Mouse (Mus musculus): ENCODE data around the gene Emilin3. TPM values are rescaled to one million over a fixed set of nuclear protein-coding genes. Genes with fewer than 3 reads are reported as not detected.
"Not testable (repeated sequence)": the region's sequence is repeated elsewhere in the genome, so short reads cannot be mapped to it uniquely, and the experiment has no call there.

Gene Emilin3
- polyA plus RNA-seq (2012; rRNA removed), result 6.4 and 7.6 TPM in 2 replicates

- Histone ChIP-seq H3K4me1 (ENCODE audit: control insufficient read depth, insufficient read depth, low read length) (peaks cover 56% of the 10 kb centered on the region), H3K27ac (ENCODE audit: insufficient read depth, low read length) (peak within 1 kb of the TSS; percentile 94), H3K27me3 (ENCODE audit: control insufficient read depth, insufficient read depth, low read length) (no peaks in the 10 kb centered on the region), H3K4me3 (replicated peaks; ENCODE audit: insufficient read depth, low read depth, low read length) (peak within 1 kb of the TSS; percentile 60)
- WGBS, result 11% methylated on average over 46 of the region's 46 CpGs
- no peak for DNase-seq
- TF ChIP-seq CTCF (IDR thresholded peaks at IDR 0.05; ENCODE audit: borderline replicate concordance, insufficient read depth, low read depth, low read length) (no peak), POLR2A (IDR thresholded peaks at IDR 0.05; ENCODE audit: borderline replicate concordance, insufficient read depth, low read length) (no peak)
These were observed at the start of gene Emilin3 for GRCm38 (mm10) chr2:160912231-160912671. Gene Emilin3, minus strand, starts transcription at chr2:160912328.

GRCm38 (mm10) chr2:160960956-160961646 lies 49.0 kb upstream of the Emilin3 start:
- Histone ChIP-seq H3K27me3 (ENCODE audit: control insufficient read depth, insufficient read depth, low read length) (no peaks in the 10 kb centered on the region), H3K4me1 (ENCODE audit: control insufficient read depth, insufficient read depth, low read length) (peaks cover 5% of the 10 kb centered on the region; the same call in 1 of the 2 replicates), H3K4me3 (replicated peaks; ENCODE audit: insufficient read depth, low read depth, low read length) (no peak overlapping the region), H3K27ac (ENCODE audit: insufficient read depth, low read length) (no peak overlapping the region)
- DNase-seq, result no peak
- 84% methylated on average over 6 of the region's 6 CpGs for WGBS
- TF ChIP-seq POLR2A (IDR thresholded peaks at IDR 0.05; ENCODE audit: borderline replicate concordance, insufficient read depth, low read length) (no peak), CTCF (IDR thresholded peaks at IDR 0.05; ENCODE audit: borderline replicate concordance, insufficient read depth, low read depth, low read length) (no peak)

- H3K4me1 ChIP-seq (ENCODE audit: control insufficient read depth, insufficient read depth, low read length), result peaks cover 5% of the 10 kb centered on the region; the same call in 1 of the 2 replicates
- 38% methylated on average over 5 of the region's 5 CpGs for WGBS
- no peak overlapping the region for H3K27ac ChIP-seq (ENCODE audit: insufficient read depth, low read length)
- no peaks in the 10 kb centered on the region for H3K27me3 ChIP-seq (ENCODE audit: control insufficient read depth, insufficient read depth, low read length)
- DNase-seq, result peak in 1 of 2 experiments; percentile 53
- no peak overlapping the region for H3K4me3 ChIP-seq (replicated peaks; ENCODE audit: insufficient read depth, low read depth, low read length)
- TF ChIP-seq POLR2A (IDR thresholded peaks at IDR 0.05; ENCODE audit: borderline replicate concordance, insufficient read depth, low read length) (no peak), CTCF (IDR thresholded peaks at IDR 0.05; ENCODE audit: borderline replicate concordance, insufficient read depth, low read depth, low read length) (no peak)
These were observed 47.8 kb upstream of the Emilin3 start for GRCm38 (mm10) chr2:160959901-160960300.

- WGBS, result 91% methylated on average over 5 of the region's 5 CpGs
- H3K27me3 ChIP-seq (ENCODE audit: control insufficient read depth, insufficient read depth, low read length), result no peaks in the 10 kb centered on the region
- H3K27ac ChIP-seq (ENCODE audit: insufficient read depth, low read length), result no peak overlapping the region
- H3K4me3 ChIP-seq (replicated peaks; ENCODE audit: insufficient read depth, low read depth, low read length), result no peak overlapping the region
- peak; percentile 13; the same call in 1 of the 2 replicates for TF ChIP-seq CTCF (IDR thresholded peaks at IDR 0.05; ENCODE audit: borderline replicate concordance, insufficient read depth, low read depth, low read length)
- no peak for TF ChIP-seq POLR2A (IDR thresholded peaks at IDR 0.05; ENCODE audit: borderline replicate concordance, insufficient read depth, low read length)
- H3K4me1 ChIP-seq (ENCODE audit: control insufficient read depth, insufficient read depth, low read length), result peaks cover 6% of the 10 kb centered on the region; the same call in 1 of the 2 replicates
- no peak for DNase-seq
These were observed 46.6 kb upstream of the Emilin3 start for GRCm38 (mm10) chr2:160958737-160959136.

- not testable (repeated sequence) for H3K4me3 ChIP-seq (replicated peaks; ENCODE audit: insufficient read depth, low read depth, low read length); DNase-seq; H3K4me1 ChIP-seq (ENCODE audit: control insufficient read depth, insufficient read depth, low read length); H3K27ac ChIP-seq (ENCODE audit: insufficient read depth, low read length); H3K27me3 ChIP-seq (ENCODE audit: control insufficient read depth, insufficient read depth, low read length)
These were observed 45.7 kb upstream of the Emilin3 start for GRCm38 (mm10) chr2:160957801-160958200.

GRCm38 (mm10) chr2:160957307-160957706 lies 45.2 kb upstream of the Emilin3 start:
- not testable (repeated sequence) for H3K4me1 ChIP-seq (ENCODE audit: control insufficient read depth, insufficient read depth, low read length); H3K27ac ChIP-seq (ENCODE audit: insufficient read depth, low read length); DNase-seq; H3K27me3 ChIP-seq (ENCODE audit: control insufficient read depth, insufficient read depth, low read length); H3K4me3 ChIP-seq (replicated peaks; ENCODE audit: insufficient read depth, low read depth, low read length)

- no peak for TF ChIP-seq POLR2A (IDR thresholded peaks at IDR 0.05; ENCODE audit: borderline replicate concordance, insufficient read depth, low read length)
- peak; percentile 18; the same call in 1 of the 2 replicates for TF ChIP-seq CTCF (IDR thresholded peaks at IDR 0.05; ENCODE audit: borderline replicate concordance, insufficient read depth, low read depth, low read length)
- H3K4me1 ChIP-seq (ENCODE audit: control insufficient read depth, insufficient read depth, low read length), result peaks cover 8% of the 10 kb centered on the region; the same call in 1 of the 2 replicates
- DNase-seq, result peak in 1 of 2 experiments; percentile 41
- no peaks in the 10 kb centered on the region for H3K27me3 ChIP-seq (ENCODE audit: control insufficient read depth, insufficient read depth, low read length)
- no peak overlapping the region for H3K27ac ChIP-seq (ENCODE audit: insufficient read depth, low read length)
- no peak overlapping the region for H3K4me3 ChIP-seq (replicated peaks; ENCODE audit: insufficient read depth, low read depth, low read length)
- 37% methylated on average over 7 of the region's 7 CpGs for WGBS
These were observed 43.2 kb upstream of the Emilin3 start for GRCm38 (mm10) chr2:160955331-160955730.

GRCm38 (mm10) chr2:160954541-160954940 lies 42.4 kb upstream of the Emilin3 start:
- TF ChIP-seq CTCF (IDR thresholded peaks at IDR 0.05; ENCODE audit: borderline replicate concordance, insufficient read depth, low read depth, low read length), result no peak
- TF ChIP-seq POLR2A (IDR thresholded peaks at IDR 0.05; ENCODE audit: borderline replicate concordance, insufficient read depth, low read length), result no peak
- H3K4me1 ChIP-seq (ENCODE audit: control insufficient read depth, insufficient read depth, low read length), result peaks cover 2% of the 10 kb centered on the region; the same call in 1 of the 2 replicates
- H3K27me3 ChIP-seq (ENCODE audit: control insufficient read depth, insufficient read depth, low read length), result no peaks in the 10 kb centered on the region
- no peak overlapping the region for H3K27ac ChIP-seq (ENCODE audit: insufficient read depth, low read length)
- 80% methylated on average over 3 of the region's 3 CpGs for WGBS
- H3K4me3 ChIP-seq (replicated peaks; ENCODE audit: insufficient read depth, low read depth, low read length), result no peak overlapping the region
- no peak for DNase-seq

All from cerebellum, adult 2 months (tissue).